Mouse (Mus musculus): Measurements from ENCODE around the gene Sobp. TPM values are rescaled to one million over a fixed set of nuclear protein-coding genes. Genes with fewer than 3 reads are reported as not detected.

The Sobp gene
- polyA plus RNA-seq, 1 experiment from 2014 or later, result 12.4 TPM

DNA sequence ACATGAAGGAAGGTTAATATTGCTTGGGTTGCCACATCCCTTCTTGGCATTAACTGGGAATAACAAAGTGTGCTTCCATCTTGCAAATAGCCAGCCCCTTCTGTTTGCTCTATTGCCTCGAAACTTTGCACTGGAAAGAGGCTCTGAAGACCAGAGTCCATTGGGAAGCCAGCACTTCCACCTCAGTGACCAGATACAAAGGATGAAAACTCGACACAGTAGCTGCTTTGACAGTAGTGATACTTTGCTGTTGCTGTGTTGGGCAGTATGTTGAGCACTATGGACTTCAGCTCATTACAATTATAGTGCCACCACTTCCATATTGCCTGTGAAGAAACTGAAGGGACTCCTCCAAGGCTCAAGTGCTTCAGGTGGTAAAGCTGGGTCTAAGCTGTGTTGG lies 86.9 kb downstream of the Sobp start:
- H3K27me3 ChIP-seq (ENCODE audit: control insufficient read depth, insufficient read depth, low read depth, low read length), result no peaks in the 10 kb centered on the region
- no peak for ATAC-seq

GRCm38 (mm10) chr10:43086888-43087287 lies 87.4 kb downstream of the Sobp start:
- H3K27me3 ChIP-seq (ENCODE audit: control insufficient read depth, insufficient read depth, low read depth, low read length), result no peaks in the 10 kb centered on the region
- H3K4me1 ChIP-seq (ENCODE audit: control insufficient read depth, insufficient read depth, low read length), result peaks cover 26% of the 10 kb centered on the region
- H3K4me2 ChIP-seq (ENCODE audit: low read length), result no peak overlapping the region
- no peak overlapping the region for H3K9ac ChIP-seq (ENCODE audit: low read depth, low read length)
- no peak for ATAC-seq
- no peak overlapping the region for H3K27ac ChIP-seq (ENCODE audit: low read length)
- H3K36me3 ChIP-seq (ENCODE audit: control insufficient read depth, insufficient read depth, low read length), result no peaks in the 10 kb centered on the region
- no peak overlapping the region for H3K4me3 ChIP-seq (ENCODE audit: low read depth, low read length)
- no peaks in the 10 kb centered on the region for H3K9me3 ChIP-seq (replicated peaks; ENCODE audit: control insufficient read depth, low read length, poor library complexity, severe bottlenecking)
- WGBS, result 88% methylated on average over 6 of the region's 6 CpGs

More for the DNA sequence above, 86.9 kb downstream of the Sobp start:
- Histone ChIP-seq H3K9me3 (replicated peaks; ENCODE audit: control insufficient read depth, low read length, poor library complexity, severe bottlenecking) (no peaks in the 10 kb centered on the region), H3K4me3 (ENCODE audit: low read depth, low read length) (no peak overlapping the region), H3K9ac (ENCODE audit: low read depth, low read length) (no peak overlapping the region), H3K27ac (ENCODE audit: low read length) (no peak overlapping the region), H3K4me1 (ENCODE audit: control insufficient read depth, insufficient read depth, low read length) (peaks cover 26% of the 10 kb centered on the region), H3K36me3 (ENCODE audit: control insufficient read depth, insufficient read depth, low read length) (no peaks in the 10 kb centered on the region), H3K4me2 (ENCODE audit: low read length) (no peak overlapping the region)
- WGBS, result 47% methylated on average over 2 of the region's 2 CpGs

DNA sequence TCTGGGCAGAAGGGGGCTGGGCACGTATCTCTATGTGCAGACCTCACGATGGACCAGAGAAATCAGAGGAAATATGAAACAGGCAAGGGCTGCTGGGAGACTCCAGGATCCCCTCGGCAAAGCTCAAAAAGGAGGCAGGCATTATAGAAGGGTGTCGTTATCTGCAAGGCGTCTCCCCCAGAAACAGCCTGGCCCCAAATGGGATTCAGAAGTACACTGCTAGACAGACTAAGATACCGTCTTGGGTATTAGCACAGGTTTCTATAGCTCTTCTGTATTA lies 90.3 kb downstream of the Sobp start:
- Histone ChIP-seq H3K36me3 (ENCODE audit: control insufficient read depth, insufficient read depth, low read length) (no peaks in the 10 kb centered on the region), H3K9ac (ENCODE audit: low read depth, low read length) (peak overlapping the region; percentile 58), H3K27me3 (ENCODE audit: control insufficient read depth, insufficient read depth, low read depth, low read length) (no peaks in the 10 kb centered on the region), H3K4me3 (ENCODE audit: low read depth, low read length) (no peak overlapping the region), H3K9me3 (replicated peaks; ENCODE audit: control insufficient read depth, low read length, poor library complexity, severe bottlenecking) (no peaks in the 10 kb centered on the region), H3K27ac (ENCODE audit: low read length) (peak overlapping the region; percentile 84), H3K4me2 (ENCODE audit: low read length) (0 out of 2 replicates have a peak overlapping the region, but pooled peaks have one; percentile 14), H3K4me1 (ENCODE audit: control insufficient read depth, insufficient read depth, low read length) (peaks cover 26% of the 10 kb centered on the region)
- peak; percentile 66 for ATAC-seq
- 13% methylated on average over 6 of the region's 6 CpGs for WGBS

DNA sequence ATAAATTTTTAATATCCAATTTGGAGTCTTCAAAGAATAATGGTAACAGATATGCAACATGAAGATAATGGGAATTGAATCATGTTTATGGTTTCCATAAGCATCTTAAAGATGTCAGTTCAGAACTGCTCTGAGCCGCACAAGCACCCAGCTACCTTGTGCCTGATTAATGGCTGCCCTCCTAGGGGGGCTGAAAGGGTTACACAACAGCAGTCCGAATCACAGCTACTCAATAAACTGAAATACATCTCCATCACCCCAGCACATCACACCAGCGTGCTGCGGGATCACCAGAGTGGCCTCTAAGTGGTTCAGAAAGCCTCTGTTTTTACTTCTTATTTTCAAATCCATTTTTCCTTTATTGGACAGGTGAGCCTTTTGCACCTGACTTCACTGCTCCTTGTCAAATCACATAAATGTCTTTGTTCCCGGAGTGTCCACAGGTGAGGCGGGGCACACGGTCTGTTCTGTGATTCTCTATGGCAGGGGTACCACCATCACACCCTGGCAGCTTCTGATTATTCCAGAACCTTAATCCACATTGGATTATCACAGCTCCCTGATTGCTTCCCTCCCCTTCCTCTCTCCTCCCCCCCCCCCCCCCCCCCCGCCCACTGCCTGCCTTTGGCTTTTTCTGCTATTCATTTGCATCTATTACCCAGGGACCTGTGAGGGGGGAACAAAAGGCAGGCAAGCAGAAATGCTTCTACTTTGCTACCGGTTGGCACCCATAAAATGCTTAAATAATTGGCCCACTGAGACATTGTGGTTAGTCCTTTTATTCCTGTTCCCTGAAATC lies 90.8 kb downstream of the Sobp start:
- 0 out of 2 replicates have a peak overlapping the region, but pooled peaks have one; percentile 14 for H3K4me2 ChIP-seq (ENCODE audit: low read length)
- H3K4me1 ChIP-seq (ENCODE audit: control insufficient read depth, insufficient read depth, low read length), result peaks cover 26% of the 10 kb centered on the region
- peak; percentile 69 for ATAC-seq
- 33% methylated on average over 8 of the region's 9 CpGs for WGBS
- H3K36me3 ChIP-seq (ENCODE audit: control insufficient read depth, insufficient read depth, low read length), result no peaks in the 10 kb centered on the region
- no peaks in the 10 kb centered on the region for H3K27me3 ChIP-seq (ENCODE audit: control insufficient read depth, insufficient read depth, low read depth, low read length)
- no peak overlapping the region for H3K4me3 ChIP-seq (ENCODE audit: low read depth, low read length)
- H3K27ac ChIP-seq (ENCODE audit: low read length), result peak overlapping the region; percentile 84
- H3K9me3 ChIP-seq (replicated peaks; ENCODE audit: control insufficient read depth, low read length, poor library complexity, severe bottlenecking), result no peaks in the 10 kb centered on the region
- H3K9ac ChIP-seq (ENCODE audit: low read depth, low read length), result peak overlapping the region; percentile 58

GRCm38 (mm10) chr10:43081316-43081715 lies 93.0 kb downstream of the Sobp start:
- Histone ChIP-seq H3K4me1 (ENCODE audit: control insufficient read depth, insufficient read depth, low read length) (peaks cover 26% of the 10 kb centered on the region), H3K27ac (ENCODE audit: low read length) (no peak overlapping the region), H3K9me3 (replicated peaks; ENCODE audit: control insufficient read depth, low read length, poor library complexity, severe bottlenecking) (no peaks in the 10 kb centered on the region), H3K4me3 (ENCODE audit: low read depth, low read length) (no peak overlapping the region), H3K27me3 (ENCODE audit: control insufficient read depth, insufficient read depth, low read depth, low read length) (no peaks in the 10 kb centered on the region), H3K36me3 (ENCODE audit: control insufficient read depth, insufficient read depth, low read length) (no peaks in the 10 kb centered on the region), H3K9ac (ENCODE audit: low read depth, low read length) (no peak overlapping the region), H3K4me2 (ENCODE audit: low read length) (no peak overlapping the region)
- 58% methylated on average over 3 of the region's 3 CpGs for WGBS
- no peak for ATAC-seq

DNA sequence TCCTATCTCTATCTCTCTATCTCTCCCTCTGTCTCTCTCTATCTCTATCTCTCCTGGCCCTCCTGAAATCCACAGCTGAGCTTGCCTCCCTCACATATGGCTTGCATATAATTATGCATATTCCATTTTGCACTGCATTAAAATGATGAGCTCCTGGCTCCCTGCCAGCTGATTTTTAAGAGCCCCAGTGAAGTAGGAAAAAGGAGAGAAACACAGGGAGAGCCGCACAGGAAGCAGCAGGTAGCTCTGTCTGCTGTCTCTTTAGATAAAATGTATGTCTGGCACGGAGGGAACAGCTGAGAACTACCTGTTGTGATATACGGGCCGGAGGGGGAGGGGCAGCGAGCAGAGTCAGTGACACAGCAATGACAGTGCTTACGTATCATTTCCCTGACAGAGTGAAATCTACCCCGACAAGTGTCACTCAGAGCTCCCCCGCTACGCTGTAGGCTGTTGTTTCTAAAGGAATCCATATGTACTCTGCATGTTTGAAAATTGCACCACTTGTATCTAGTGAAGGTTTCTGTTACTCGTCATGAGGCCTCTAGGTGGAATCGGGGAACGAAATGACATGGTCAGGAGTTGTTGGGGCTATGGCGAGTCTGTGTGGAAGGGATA lies 98.7 kb downstream of the Sobp start:
- Histone ChIP-seq H3K4me2 (ENCODE audit: low read length) (no peak overlapping the region), H3K36me3 (ENCODE audit: control insufficient read depth, insufficient read depth, low read length) (no peaks in the 10 kb centered on the region), H3K9me3 (replicated peaks; ENCODE audit: control insufficient read depth, low read length, poor library complexity, severe bottlenecking) (no peaks in the 10 kb centered on the region), H3K27ac (ENCODE audit: low read length) (no peak overlapping the region), H3K4me1 (ENCODE audit: control insufficient read depth, insufficient read depth, low read length) (peaks cover 21% of the 10 kb centered on the region), H3K4me3 (ENCODE audit: low read depth, low read length) (no peak overlapping the region), H3K27me3 (ENCODE audit: control insufficient read depth, insufficient read depth, low read depth, low read length) (no peaks in the 10 kb centered on the region), H3K9ac (ENCODE audit: low read depth, low read length) (no peak overlapping the region)
- peak; percentile 57 for ATAC-seq
- WGBS, result 57% methylated on average over 13 of the region's 13 CpGs

DNA sequence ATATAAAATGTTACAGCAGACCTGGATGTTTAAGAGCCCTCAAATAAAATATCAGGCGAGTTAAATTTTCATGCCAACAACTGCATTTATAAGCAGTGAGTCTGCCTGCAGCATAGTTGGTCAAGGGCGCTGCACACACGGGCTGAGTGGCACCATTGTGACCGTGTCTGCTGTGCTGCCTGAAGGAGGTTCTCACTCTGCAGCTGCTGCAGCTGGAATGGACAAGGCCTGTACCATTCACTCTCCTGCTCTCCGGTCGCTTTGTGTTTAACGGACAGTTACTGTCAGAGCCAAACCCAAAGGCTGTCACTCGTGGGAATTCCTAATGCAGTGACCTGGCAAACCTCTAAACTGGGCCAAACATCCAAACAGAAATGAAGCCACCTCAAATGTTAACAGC lies 101.0 kb downstream of the Sobp start:
- peak overlapping the region; percentile 53 for H3K27ac ChIP-seq (ENCODE audit: low read length)
- no peak overlapping the region for H3K9ac ChIP-seq (ENCODE audit: low read depth, low read length)
- 29% methylated on average over 8 of the region's 8 CpGs for WGBS
- H3K36me3 ChIP-seq (ENCODE audit: control insufficient read depth, insufficient read depth, low read length), result no peaks in the 10 kb centered on the region
- no peak overlapping the region for H3K4me2 ChIP-seq (ENCODE audit: low read length)
- H3K9me3 ChIP-seq (replicated peaks; ENCODE audit: control insufficient read depth, low read length, poor library complexity, severe bottlenecking), result no peaks in the 10 kb centered on the region
- H3K4me3 ChIP-seq (ENCODE audit: low read depth, low read length), result no peak overlapping the region
- ATAC-seq, result no peak; the same call in 1 of the 2 replicates
- H3K4me1 ChIP-seq (ENCODE audit: control insufficient read depth, insufficient read depth, low read length), result peaks cover 21% of the 10 kb centered on the region
- H3K27me3 ChIP-seq (ENCODE audit: control insufficient read depth, insufficient read depth, low read depth, low read length), result no peaks in the 10 kb centered on the region

DNA sequence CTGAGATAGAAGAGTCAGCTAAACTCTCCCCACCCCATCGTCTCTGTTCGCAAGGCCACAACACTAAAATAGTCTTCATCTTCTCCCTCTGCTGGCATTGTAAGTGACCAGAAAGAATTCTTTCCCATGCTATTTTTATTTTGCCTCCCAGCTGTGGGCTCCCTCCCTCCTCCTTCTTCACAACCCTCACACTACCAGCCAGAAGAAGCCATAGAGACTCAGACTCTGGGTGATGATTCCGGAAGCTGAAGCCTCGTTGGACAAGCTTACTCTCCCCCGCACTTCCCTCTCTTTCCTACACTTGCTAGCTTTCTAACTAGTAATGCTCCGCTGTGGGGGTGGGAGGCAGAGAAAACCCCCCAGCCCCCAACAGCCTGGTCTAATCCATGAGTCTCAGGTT lies 103.4 kb downstream of the Sobp start:
- no peaks in the 10 kb centered on the region for H3K27me3 ChIP-seq (ENCODE audit: control insufficient read depth, insufficient read depth, low read depth, low read length)
- H3K36me3 ChIP-seq (ENCODE audit: control insufficient read depth, insufficient read depth, low read length), result no peaks in the 10 kb centered on the region
- no peak for ATAC-seq
- H3K9me3 ChIP-seq (replicated peaks; ENCODE audit: control insufficient read depth, low read length, poor library complexity, severe bottlenecking), result no peaks in the 10 kb centered on the region
- peaks cover 17% of the 10 kb centered on the region for H3K4me1 ChIP-seq (ENCODE audit: control insufficient read depth, insufficient read depth, low read length)
- no peak overlapping the region for H3K9ac ChIP-seq (ENCODE audit: low read depth, low read length)
- H3K4me2 ChIP-seq (ENCODE audit: low read length), result no peak overlapping the region
- H3K4me3 ChIP-seq (ENCODE audit: low read depth, low read length), result no peak overlapping the region
- H3K27ac ChIP-seq (ENCODE audit: low read length), result no peak overlapping the region
- WGBS, result 95% methylated on average over 6 of the region's 6 CpGs

GRCm38 (mm10) chr10:43065331-43065730 lies 109.0 kb downstream of the Sobp start:
- H3K4me3 ChIP-seq (ENCODE audit: low read depth, low read length), result no peak overlapping the region
- H3K36me3 ChIP-seq (ENCODE audit: control insufficient read depth, insufficient read depth, low read length), result peaks cover 4% of the 10 kb centered on the region
- H3K27me3 ChIP-seq (ENCODE audit: control insufficient read depth, insufficient read depth, low read depth, low read length), result no peaks in the 10 kb centered on the region
- no peak for ATAC-seq
- H3K4me2 ChIP-seq (ENCODE audit: low read length), result no peak overlapping the region
- 91% methylated on average over 7 of the region's 7 CpGs for WGBS
- no peak overlapping the region for H3K9ac ChIP-seq (ENCODE audit: low read depth, low read length)
- H3K9me3 ChIP-seq (replicated peaks; ENCODE audit: control insufficient read depth, low read length, poor library complexity, severe bottlenecking), result no peaks in the 10 kb centered on the region
- no peaks in the 10 kb centered on the region for H3K4me1 ChIP-seq (ENCODE audit: control insufficient read depth, insufficient read depth, low read length)
- no peak overlapping the region for H3K27ac ChIP-seq (ENCODE audit: low read length)

All from midbrain, embryonic 16.5 days (tissue).